Mouse (Mus musculus) cerebellum, postnatal 4 days (tissue): ENCODE measurements around the gene Casp8.
"Not testable (repeated sequence)": the region's sequence is repeated elsewhere in the genome, so short reads cannot be mapped to it uniquely, and the experiment has no call there.

Source experiments
- DNase-seq, 2 experiments: peaks; one replicate each; pipeline ENCODE4 v3.0.0; 2022; ENCODE audit warnings: low spot score in 2 of 2, mixed read lengths in 1 of 2

The Casp8 gene

DNA sequence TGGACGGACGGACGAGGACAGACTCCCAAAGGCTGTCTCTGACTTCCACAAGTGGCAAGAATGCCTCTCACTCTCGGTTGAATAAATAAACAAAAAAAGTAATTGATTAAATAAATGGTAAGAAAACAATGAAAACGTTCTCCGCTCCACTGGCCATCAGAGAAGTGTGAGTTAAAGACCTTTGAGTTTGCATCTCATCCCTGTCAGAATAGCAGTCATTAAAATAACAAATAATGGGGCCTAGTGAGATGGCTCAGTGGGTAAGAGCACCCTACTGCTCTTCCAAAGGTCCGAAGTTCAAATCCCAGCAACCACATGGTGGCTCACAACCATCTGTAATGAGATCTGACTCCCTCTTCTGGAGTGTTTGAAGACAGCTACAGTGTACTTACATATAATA, 5.5 kb downstream of the Casp8 start:
- not testable (repeated sequence) for DNase-seq

DNA sequence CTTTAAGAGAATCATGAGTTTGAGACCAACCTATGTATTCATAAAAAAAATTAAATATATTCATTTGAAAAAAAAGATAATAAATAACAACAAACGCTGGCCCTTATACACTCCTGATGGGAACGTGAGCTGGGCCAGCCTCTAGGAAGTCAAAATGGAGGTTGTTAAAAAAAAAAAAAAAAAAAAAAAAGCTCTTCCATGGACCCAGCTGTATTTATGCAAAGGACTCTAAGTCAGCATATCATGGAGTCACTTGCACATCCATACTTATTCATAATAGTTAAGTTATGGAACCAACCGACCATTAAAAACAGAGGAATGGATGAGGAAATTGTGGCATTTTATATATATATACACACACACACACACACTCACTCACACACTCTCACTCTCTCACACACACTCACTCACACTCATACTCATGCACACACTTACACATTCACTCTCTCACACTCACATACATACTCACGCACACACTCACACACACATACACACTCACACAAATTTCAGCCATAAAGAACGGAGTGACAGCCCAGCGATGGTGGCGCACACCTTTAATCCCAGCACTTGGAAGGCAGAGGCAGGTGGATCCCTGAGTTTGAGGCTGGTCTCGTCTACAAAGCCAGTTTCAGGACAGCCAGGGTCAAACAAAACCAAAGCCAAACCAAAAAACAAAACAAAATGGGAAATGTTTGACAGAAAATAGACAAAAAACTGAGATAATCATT, 6.5 kb downstream of the Casp8 start:
- DNase-seq: no peak

DNA sequence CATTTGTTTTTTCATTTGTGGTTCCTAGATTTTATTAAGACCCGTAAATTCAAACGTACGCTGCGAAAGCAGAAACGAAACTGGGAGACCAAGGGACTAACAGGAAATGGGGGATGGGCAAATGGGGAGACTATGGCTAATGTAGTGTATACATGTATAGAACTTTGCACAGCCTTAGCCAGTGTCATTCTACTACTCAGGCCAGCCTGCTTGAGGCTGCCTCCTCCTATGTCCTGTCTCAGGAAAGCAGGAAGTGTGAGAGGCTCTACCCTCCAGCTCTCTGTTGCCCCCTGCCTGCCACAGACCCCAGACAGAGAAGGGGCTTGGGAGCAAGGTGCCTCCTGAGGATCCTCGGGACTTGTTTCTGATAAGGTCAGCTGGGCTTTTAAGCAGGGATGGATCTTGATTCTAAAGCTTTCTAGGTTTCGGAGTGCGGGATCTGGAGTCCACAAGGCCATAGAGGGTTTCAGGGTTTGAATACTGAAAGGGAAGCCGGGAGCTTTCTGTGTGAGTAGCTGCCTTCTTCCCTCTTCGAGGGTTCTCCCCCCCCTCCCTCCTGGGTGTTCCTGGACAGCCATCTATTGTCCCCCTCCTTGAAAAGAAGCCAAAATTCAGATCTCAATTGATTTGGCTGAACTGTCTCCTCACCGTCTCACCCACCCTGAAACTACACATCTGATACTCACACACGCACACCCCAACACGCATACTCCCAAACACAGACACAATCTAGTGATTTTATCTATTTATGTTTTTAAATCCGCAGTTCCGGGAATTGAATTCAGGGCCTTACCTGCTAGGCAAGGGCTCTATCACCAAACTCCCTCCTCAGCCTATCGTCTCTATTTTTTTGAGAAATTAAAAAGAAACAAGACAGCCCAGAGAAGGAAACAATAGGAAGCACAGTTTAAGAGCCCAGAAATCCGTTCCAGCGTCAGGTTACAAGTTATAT, 7.4 kb downstream of the Casp8 start:
- DNase-seq: no peak

DNA sequence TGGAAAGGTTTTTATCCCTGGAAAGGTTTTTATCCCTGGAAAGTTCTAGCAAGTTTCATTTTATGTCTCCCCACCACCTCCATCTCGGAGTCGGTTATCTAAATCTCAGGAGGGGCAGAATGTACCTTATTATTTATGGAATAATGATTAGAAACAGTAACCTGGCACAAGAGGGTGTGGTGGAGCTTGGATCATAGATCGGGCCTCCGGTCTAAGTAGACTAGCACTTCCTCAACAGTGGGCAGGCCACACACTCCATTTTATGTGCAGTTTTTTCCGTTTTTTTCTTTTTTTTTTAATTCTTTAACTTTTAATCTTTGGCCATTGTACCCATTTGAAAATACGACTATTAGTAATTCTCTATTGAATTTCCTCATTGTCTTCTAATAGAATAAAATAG, 8.4 kb downstream of the Casp8 start:
- DNase-seq: no peak

DNA sequence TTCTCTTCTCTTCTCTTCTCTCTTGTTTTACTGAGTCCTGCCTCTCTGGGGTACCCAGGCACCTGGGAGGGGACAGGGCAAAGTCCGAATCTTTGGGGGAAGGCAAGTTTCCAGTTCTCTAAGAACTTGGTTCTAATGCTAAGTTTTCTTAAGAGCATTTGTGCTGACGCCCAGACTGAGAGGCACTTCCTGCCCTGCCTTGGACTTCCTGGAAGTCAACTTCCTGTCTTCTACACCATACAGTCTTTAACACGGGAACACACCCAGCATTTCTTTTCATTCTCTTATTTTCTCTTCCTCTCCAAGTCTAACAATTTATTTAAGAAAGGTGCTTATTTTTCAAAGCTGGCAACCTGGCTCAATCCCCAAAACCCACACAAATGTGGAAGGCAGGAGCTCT, 11.5 kb downstream of the Casp8 start:
- no peak for DNase-seq

DNA sequence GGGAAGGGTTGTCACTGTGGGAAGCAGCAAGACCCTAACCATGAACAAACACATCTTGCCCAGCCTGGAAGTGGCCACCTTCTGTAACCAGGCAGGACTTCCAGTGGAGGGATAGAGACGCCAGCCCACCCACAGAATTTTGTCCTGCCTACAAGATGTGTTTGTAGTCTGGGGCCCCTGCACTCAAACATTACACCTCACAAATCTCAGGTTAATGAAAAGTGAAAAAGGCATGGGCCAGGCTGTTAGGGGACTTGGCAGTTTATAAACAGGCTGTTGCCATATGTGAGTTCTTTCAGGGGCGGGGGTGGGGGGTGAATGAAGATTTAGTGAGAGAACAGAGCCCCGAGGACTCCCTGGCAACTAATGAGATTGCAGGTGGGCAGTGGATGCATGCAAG, 31.1 kb downstream of the Casp8 start:
- DNase-seq: no peak

DNA sequence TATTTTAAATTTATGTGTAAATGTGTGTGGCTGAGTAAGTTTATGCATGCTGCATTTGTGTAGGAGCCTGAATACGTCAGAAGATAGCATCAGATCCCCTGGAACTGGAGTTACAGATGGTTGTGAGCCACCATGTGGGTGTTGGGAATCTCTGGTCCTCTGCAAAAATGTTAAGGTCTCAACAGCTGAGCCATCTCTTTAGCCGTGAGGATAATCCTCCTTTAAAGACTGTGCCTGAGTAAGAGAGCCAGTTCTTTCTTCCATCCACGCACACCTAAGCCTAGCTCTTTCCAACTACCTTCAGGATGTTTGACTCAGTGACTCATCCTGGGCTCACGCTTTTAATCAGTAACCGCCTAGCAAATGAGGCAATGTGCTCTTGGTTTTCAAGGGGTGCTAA, 35.6 kb downstream of the Casp8 start:
- no peak for DNase-seq

DNA sequence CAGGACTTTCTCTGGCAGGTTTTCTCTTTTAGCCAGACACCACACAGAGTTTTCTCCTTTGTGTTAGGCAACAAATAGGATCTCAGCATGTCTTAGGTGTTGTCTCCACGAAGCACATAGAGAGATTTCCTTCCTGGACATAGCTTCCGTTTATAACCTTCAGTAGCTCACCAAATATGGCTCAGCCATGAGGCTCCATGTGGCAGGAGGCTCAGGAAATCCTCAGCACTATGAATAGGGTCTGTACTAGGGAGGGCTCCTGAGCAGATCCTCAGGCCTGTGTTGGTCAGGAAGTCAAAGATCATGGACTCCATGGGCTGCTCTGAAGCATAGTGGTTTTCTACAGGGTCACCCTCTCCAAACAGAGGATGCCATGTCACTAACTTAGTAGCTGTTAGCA, 37.0 kb downstream of the Casp8 start:
- no peak for DNase-seq

DNA sequence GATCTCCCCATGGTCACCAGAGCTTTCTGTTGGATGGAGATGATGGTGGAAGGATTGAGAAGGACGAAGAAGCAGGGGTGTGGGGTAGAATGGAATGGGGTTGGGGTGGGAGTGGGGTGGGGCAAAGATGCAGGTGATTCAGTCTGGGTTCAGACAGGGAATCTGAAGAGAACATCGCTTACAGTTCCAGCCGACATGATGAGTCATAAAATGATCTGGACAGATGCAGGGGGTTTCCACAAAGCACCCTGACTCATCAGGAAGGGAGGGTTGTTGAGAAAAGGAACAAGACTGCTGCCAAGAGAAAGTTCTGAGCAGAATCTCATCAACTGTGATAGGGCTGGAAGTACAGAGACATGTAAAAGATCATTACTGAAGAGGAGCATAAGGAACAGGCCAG, 61.6 kb downstream of the Casp8 start:
- not testable (repeated sequence) for DNase-seq

DNA sequence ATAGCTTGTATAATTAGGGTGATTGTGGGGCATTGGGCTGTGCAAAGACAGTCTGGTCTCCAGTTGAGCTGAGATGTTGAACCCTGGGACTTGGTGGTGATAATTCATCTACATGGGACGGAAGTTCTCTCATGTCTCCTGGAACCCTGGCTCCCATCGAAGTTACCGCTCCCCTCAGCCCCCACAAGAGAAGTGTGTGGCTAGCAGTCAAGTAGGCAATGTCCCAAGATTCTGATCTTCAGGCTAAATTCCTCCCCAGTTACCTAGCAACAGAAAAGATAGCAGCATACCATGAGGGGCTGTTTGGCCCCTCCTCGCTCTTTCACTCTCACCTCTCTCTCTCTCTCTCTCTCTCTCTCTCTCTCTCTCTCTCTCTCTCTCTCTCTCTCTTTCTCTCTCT, 64.0 kb downstream of the Casp8 start:
- DNase-seq: not testable (repeated sequence)

DNA sequence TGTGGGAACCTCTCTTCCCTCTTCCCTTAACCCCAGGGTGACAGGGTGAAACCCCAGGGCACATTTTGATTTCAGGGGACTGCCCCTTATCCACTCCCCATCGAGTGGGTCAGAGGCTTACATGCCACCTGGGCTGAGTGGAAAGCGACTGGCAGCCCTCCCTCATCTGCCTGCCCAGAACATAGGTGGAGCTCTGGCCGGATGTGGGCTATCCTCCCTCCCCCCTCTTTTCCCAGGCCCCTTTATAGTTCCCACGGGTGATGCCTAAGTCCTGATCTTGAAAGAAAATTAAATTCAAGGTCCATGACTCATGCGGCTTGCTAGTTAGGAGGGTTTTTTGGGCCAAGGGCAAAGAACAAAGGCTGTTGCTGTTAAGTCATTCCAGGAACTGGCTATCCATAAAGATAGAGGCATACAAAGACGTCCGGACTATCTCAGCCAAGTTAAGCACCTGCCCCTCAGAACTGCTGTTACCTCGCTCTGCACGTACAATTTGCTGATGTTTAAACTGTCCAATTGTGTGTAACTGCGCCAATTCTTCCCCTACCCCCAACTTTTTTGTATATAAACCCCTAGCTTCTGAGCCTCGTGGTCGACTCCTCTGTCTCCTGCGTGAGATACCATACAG, 64.7 kb downstream of the Casp8 start:
- not testable (repeated sequence) for DNase-seq

DNA sequence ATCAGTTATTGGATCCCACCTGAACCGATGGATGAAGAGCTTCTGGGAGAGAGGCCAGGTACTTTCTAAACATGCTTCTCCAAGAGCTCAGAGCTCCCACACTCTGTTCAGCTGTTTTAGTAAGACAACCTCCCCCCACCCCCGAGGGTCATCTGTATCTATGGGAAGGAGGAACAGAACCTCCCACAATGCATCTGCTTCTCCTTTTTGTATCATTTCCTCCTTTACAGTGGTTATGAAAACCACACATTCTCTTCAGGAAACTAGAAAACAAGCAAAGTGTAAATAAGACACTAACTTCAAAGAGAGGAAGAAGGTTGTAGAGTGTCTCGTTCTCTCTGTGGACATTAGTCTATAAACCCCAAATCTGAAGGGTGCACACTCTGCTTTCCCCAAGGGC, 65.4 kb downstream of the Casp8 start:
- DNase-seq: not testable (repeated sequence)

DNA sequence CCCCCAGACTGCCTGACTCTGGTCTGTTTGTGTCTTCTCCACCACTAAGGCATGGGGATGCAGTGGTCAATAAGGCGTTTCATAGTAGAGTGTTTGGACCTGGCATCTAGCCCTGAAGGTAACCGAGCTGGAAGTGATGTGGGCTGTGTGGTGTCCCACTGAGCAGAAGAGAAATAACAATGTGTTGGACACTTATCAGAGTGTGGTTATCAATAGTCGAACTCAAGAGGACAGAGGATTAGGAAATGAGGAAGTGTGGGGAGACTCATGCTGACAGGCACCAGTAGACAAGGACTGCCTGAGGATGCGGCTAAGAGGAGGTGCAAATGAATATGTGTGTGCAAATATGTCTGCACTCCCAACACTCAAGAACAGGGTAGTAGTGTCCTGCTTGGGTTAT, 81.3 kb downstream of the Casp8 start:
- DNase-seq: not testable (repeated sequence)

DNA sequence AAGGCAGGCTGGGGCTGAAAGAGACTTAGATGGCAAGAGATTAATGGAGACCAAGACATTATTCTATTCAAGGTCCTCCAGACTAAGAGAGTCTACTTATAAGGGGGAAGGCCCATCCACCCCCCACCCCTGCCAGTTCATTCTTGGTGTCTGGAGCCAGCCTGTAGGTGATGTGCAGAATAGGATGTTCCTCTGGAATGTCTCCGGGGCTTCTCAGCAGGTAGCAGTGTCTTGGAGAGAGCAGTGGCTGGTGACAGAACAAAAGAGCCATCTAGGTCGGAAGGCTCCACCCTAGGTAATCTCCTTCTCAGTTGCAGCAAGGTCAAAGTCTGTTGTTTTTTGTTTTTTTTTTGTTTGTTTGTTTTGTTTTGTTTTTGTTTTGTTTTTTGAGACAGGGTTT, 84.1 kb downstream of the Casp8 start:
- DNase-seq: not testable (repeated sequence)

DNA sequence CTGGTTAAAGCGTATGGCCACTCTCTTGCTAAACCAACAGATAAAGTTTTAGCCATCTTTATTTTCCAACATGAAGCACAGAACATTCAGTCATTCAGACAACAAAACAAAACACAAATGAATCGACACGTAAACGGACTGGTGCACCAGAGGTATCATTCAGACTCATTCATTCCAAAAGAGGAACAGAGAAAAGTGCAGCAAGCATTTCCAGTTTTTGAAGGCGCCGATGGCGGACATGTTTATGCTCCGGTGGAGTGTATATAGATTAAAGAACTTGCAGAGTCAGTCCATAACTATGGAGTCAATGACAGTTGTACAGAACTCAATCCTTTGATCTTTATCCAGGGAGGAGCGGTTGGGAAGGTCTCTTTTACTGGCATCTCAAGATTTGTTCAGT, 88.1 kb downstream of the Casp8 start:
- DNase-seq: not testable (repeated sequence)

DNA sequence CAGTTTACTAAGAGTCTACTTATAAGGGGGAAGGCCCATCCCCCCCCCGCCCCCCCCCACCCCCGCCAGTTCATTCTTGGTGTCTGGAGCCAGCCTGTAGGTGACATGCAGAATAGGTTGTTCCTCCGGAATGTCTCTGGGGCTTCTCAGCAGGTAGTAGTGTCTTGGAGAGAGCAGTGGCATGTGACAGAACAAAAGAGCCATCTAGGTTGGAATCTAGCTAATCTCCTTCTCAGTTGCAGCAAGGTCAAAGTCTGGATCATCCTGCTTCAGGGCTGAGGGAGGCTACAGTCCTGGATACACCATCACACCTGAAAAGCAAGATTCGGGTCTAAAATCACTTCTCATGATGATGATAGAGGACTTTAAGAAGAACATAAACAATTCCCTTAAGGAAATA, 90.5 kb downstream of the Casp8 start:
- DNase-seq: no peak

DNA sequence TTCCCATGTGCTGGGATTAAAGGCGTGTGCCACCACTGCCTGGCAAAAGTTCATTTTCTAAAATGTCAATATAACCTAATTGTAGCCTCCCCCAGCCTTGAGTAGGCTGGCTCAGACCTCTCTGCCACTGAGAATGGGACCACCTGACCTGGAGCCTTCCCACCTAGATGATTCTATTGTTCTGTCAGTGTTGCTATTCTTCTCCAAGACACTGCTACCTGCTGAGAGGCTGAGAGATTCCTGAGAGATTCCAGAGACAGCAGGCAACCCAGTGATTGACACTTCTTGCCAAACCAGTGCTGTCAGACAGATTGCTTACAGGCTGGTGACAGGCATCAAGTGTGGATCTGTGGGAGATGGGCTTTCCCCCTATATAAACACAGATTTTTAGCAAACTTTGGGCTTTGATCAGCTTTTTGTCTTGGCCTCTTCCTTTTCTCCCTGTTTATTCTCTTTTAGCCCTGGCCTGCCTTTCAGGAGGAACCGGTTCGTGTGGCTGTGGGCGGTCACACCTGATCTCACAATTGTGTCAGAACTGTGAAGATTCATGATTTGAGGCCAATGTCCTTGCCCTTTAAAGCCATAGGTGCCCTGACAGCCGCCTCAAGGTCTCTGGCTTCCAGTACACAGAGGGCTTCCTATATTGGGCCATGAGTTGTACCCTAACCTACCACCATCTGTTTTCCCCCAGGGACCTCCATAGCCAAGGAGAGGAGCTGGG, 94.8 kb downstream of the Casp8 start:
- no peak for DNase-seq

DNA sequence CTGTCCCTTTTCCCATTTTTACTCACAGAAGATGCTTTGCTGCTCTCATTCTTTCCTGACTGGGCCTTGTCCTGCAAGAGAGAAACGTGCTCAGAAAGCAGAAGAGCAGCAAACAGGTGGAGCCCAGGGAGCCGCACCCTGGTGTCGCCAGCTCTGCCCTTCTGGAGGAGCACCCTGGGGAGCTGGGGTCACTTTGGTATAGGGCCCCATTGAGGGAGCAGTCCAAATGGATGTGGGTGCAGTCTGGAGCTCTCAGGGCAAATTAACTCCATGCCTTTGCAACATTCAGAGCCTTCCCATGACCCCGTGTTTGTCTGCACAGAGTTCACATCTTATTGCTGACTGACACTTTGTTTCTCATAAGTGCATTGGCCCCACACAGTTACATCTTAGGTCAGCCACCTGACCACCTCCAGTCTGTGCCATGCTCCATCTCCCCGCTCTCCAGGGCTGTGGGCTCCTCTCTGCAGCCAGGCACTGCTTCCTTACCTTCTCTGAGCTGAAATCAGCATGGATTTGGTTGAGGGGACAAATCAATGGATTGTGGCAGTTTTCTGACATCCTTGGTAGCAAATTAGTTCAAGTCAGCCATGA, 95.6 kb downstream of the Casp8 start:
- not testable (repeated sequence) for DNase-seq

DNA sequence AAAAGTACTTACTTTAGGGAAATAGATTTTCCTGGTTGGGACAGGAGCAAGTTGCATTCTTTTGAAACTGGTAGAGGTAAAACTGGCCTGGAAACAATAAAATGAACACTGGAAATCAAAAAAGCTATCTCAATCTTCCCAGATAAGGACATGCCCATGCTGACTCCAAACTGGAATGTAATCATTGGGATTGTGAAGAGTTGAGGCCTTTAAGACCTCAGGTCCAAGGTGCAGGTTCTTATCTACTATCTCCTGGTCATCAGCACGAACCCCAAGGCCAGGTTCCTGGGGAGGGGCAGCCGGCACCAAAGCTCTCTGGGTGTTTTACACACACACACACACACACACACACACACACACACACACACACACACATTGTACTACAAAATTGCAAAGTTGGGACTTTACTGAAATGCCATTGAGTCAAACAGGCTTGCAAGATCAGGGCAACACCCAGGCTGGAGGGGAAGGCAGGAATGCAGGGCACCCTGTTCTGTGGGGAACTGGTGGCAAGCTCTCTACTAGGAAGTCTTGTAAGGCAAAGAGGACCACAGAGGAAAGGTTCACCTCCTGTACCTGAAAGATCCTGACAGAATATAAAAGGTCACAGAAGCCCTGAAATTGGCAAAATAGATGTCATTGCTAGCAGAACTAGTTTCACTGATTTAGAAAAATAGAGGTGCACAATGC, 96.5 kb downstream of the Casp8 start:
- not testable (repeated sequence) for DNase-seq

DNA sequence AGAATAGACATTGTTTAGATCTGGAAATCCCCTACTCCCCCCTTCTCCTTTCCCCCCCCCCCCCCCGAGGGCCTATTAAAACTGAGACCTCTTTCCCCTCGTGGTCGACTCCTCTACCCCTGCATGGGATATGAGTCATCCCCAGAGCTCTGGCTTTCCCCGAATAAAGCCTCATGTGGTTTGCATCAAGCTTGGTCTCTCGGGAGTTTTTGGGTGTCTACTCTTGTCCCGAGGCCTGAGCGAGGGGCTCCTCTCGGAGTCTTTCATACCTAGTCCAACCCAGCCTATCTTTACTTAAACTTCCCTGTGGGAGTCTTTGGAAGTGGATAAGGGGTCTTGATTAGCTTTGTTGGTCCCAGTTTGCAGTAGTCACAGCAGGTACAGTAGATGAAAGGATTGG, 97.2 kb downstream of the Casp8 start:
- not testable (repeated sequence) for DNase-seq
